Mouse (Mus musculus) ES-Bruce4 (cell line): Measurements from ENCODE around the gene Dpp4.

Experiments used
- CTCF ChIP-seq: IDR thresholded peaks from one replicate; pipeline ENCODE4 v1.8.1; 2011; ENCODE audit warnings: low read depth, low read length
- POLR2A ChIP-seq: IDR thresholded peaks from one replicate; pipeline ENCODE4 v1.8.1; 2011; ENCODE audit warnings: low read length; ENCODE audit not compliant: insufficient read depth

- TF ChIP-seq CTCF = no peak
- TF ChIP-seq POLR2A = no peak
Observed at GRCm38 (mm10) chr2:62334397-62335243, 77.4 kb downstream of the Dpp4 start.
